Mouse (Mus musculus) right cerebral cortex, postnatal 10 days (tissue): ENCODE data around the gene Enkur.
A peak's percentile ranks its signal among the peaks of the same experiment; 100 is the strongest.

Experiments
- DNase-seq, 2 experiments: peaks; one replicate each; pipeline ENCODE4 v3.0.0; 2021; ENCODE audit warnings: low spot score in 2 of 2

The Enkur gene

DNA sequence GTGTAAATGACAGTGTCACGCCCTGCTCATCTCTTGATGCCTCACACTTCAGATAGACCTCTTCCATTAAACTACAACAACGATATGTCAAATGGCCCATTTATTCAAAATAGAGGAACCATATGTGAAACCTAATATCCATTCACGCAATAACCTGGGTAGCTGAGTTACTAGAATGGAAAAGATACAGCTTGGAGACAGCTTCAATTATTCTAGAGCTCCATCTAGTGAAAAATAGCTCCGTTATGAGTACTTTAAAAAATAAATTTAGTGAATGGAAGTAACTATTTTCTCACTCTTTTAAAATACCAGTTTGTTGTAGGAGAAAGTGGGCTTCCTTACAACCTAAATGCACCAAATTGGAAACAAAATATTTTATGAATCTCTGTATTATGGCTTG lies 16.6 kb downstream of the Enkur start:
- DNase-seq, result no peak

DNA sequence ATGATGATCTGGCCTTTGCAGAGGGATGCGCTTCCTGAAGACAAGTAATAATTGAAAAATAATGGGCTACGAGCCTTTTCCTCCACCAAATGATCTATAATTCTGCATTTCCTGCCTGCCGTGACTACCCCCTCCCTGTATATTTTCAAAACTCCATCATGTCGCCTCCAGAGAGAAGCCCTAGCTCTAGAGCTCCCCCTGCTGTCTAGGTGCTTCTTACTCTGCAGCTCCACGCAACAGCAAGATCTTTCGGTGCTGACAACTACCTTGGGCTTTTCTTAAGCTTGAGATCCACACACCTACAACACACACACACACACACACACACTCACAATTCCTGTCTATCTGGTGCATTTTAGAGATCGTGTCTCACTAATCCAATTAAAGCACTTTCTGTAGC lies 17.6 kb downstream of the Enkur start:
- peak; percentile 34 to 68 for DNase-seq

DNA sequence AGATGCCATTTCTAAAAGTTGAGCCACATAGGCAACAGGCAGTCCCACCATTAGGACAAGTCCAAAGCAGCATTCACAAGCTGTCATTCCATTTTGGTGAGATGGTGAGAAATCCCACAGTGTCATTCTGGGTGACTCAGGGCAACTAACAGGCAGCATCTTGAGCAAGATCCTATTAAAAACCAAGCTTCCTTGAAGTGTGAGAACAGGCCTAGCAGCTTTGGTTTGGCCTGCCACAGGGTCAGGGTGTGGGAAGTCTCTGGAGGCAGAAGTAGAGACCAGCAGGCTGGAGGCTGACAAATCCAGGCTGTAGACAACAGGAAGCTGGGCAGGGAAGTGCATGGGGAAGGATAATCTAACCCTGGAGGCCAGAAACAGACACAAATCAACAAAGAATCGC lies 22.4 kb downstream of the Enkur start:
- DNase-seq, result no peak

DNA sequence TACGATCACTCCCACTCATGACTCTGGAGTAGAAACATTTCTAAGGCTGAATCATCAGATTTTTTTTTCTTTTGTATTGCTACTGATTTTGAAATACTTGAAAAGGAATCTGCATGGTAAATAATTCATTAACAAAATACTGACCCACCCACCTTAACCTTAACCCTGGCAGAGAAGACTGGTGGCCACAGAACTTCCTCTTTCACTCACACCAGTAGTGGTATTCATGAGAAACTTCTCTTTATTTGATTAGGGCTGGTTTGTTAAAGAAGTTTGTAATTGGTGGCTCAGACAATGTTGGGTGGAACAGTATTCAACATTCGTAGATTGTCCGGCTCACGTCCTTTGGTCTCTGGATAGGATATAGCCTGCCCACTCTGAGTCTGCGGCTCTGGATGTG lies 26.0 kb downstream of the Enkur start:
- no peak for DNase-seq

DNA sequence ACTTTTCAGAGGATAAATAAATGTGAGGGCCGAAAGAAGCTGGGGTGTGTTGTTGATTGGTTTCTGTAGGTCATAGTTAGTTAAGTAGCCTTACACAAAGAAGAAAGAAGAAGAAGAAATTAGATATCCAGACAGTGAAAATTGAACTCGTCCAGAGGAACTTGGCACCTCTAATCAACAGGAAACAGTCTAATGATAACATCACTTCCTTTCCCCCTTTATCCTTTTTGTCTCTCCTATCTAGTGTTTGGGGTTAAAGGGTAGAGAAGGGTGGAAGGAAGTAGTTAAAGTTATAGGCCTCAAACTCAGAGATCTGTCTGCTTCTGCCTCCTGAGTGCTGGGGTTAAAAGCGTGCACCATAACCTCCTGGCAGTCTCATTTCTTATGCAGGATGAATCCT lies 32.4 kb downstream of the Enkur start:
- DNase-seq, result no peak

DNA sequence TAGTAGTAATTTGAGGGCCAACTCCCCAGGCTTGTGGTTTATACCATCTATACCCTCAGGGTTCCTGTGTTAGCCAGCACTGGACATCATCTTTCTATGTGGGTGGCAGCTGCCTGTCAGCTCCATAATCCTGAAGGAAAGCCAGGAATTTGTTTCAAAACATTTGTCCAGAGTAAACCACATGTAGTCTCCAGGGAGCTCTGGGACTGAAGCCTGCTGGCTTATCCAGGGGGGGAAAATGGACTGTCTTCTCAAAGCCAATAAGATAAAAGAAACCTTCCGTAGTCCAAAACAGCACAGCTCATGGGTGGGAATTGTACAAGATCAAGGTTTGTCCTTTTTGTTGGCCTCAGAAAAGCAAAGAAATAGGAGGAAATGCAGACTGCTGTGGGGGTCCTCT lies 37.2 kb downstream of the Enkur start:
- DNase-seq, result no peak

DNA sequence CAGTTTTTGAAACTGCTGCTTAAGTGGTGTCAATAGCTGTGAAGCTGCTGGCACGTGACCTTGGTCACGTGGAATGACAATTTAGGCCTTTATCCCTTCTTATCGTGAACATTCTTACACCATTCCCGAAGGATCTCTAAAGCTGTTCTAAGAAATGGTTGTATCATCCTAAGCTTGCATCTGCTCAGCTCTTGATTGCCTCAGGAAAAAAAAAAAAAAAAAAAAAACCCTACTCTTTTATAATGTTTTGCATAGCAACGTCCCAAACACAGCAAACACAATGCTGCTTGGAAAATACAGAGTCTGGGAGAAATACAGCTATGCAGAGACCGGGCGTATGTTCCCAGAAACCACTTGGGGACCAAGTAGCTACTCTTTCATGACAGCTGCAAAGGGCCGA lies 40.9 kb downstream of the Enkur start:
- DNase-seq, result no peak

DNA sequence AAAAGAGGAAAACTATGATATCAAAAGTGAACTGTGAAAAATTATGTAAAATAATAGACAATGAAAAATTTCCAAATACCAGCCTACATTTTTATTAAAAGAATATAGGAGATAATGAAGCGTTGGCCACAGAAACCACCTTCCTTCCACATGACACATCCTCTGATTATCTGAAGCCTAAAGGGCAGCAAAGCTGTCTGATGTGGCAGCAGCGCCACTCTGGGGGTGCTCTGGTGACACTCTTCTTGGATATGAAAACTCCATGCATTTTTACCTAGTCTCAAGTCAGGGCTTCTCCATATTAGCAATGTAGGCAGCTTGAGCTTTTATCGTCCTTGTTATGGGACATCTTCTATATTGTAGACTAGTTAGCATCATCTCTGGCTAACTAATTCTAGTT lies 51.7 kb downstream of the Enkur start:
- DNase-seq, result no peak

DNA sequence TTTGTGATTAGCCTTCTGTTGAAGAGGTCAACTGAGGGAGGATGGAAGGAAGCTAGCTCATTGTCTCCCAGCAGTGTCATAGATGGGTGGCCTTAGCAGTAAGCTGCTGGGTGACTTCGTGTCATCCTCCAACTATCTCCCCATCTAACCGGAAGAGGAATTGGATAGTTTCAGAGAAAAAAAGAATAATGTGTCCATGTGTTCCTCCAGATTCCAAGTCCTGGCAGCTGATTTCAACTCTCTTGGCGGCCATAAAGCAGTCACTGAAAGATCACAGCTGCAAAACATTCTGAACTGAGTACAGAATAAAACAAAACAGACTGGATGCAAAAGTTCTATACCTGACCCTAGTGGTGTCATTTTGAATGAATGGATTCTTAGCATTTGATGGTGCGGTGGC lies 58.0 kb downstream of the Enkur start:
- no peak for DNase-seq

DNA sequence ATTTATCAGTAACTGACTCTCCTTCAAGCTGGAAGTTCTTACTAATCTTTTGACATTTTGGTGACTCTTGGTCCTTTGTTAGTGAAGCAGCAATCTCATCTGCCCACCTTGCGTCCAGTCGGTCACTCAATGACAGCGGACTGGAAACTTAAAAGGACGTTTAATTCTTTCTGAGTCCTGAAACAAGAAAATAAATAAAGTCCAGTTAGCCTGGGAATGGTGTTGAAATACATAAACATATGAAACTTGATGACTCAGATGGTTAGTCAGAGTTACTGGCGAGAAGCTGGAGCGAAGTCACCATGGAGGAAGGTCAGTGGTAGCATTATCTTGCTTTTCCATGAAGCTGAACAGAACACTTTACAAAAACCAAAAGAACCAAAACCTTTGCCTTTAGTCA lies 58.7 kb downstream of the Enkur start:
- no peak for DNase-seq

DNA sequence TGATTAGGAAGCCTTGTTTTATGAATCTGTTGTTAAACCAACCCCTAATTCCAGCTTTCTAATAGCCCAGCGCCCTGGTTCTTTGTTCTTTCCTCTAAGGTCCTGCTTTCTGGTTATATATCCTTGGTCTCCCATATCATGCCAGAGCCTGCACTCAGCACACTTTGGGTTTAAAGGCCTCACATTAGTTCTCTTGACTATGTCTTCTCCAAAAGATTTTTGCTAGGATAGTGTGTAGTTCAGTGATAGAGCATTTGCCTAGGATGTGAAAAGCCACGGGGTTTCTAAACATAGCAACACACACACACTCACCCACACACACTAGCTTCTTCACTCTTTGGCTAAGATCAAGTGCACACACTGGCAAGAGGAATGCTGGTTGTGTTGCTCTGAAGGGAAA lies 62.5 kb downstream of the Enkur start:
- no peak for DNase-seq

DNA sequence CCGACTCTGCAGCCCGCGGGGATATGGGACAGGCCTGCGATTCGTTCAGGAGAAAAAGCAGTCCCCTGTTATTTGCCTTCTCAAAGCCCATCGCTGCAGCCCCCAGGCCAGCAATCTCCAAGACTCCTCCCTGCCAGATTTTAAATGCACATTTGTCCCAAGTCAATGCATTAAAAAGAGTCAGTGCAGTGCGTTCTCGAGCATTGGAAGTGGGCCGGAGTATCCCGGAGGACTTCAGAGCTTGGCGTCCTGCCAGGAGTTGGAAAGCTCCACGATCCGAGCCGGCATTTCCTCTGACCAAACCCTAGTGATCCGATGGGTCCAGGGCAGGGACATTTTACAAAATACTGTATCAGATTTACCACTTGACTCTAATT lies 63.0 kb downstream of the Enkur start:
- peak; percentile 68 to 79 for DNase-seq

DNA sequence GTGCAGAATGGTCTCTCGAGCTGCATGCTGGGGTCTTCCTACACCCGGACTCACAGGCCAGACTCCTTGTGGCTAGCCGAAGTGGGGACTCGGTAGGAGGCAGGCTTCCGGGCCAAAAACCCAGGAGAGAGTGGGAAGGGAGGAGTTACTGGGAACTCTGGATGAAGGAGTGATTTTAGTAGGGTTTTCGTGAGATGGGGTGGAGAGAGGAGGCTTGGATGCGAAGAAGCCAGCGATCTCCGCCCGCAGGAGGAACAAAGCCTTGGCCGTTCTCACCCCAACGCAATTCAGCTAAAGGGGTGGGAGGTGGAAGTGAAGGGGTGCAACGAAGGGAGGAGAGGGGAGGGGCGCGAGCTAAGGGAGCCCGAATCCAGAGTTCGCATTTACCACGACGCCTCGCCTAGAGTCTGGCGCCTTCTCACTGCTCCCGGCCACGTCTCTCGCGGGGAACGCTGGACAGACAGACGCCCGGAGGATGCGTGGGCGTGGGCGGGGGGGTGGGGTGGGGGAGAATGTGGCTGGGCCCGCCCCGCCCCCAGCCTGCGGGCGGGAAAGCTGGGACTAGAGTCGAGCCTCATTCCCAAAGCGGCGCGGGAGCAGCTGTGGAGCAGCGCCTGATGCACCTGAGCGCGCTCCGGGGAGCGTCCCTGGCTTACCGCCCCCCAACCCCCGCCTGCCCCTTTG lies 63.5 kb downstream of the Enkur start:
- DNase-seq, result peak; percentile 64 to 65

DNA sequence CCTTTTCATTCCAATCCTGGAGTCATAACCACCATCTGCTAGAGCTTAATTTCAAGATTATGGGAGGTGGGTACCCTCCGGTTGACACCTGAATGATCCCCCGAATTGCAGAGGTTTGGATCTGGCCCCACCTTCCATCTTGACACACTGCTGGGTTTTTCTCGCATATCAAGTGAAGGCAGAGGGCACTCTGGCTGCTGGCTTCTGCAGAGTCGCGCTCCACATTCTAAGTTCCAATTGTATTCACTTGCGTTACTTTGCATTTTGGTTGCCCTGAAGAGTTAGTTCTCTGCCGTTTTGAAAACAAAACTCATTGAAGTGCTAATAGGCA lies 64.0 kb downstream of the Enkur start:
- DNase-seq, result no peak
